Mouse (Mus musculus) olfactory bulb, adult 2 months (tissue): ENCODE measurements around the gene Hdac6.

Experiments used
- CTCF ChIP-seq: fragments of 200-500 bp; IDR thresholded peaks from 2 replicates; pipeline ENCODE4 v1.5.1; 2012; ENCODE audit warnings: low read depth, mild to moderate bottlenecking, low read length, moderate library complexity; ENCODE audit not compliant: insufficient read depth
- POLR2A ChIP-seq: fragments of 200-500 bp; IDR thresholded peaks from 2 replicates; pipeline ENCODE4 v1.6.1; 2012; ENCODE audit warnings: mild to moderate bottlenecking, low read depth, low read length, moderate library complexity; ENCODE audit not compliant: insufficient read depth

- TF ChIP-seq POLR2A (no peak), CTCF (no peak)
Measured at GRCm38 (mm10) chrX:7928270-7928790, 19.4 kb downstream of the Hdac6 start, which contains the start of gene Eras.
